Mouse (Mus musculus) layer of hippocampus, adult 2 months (tissue): ENCODE measurements around the gene Lrrtm3. TPM values are rescaled to one million over a fixed set of nuclear protein-coding genes. Genes with fewer than 3 reads are reported as not detected.
A peak's percentile ranks its signal among the peaks of the same experiment; 100 is the strongest.

Source experiments
- DNase-seq, 2 experiments: peaks; one replicate each; pipeline ENCODE4 v3.0.0; 2022; ENCODE audit warnings: low spot score in 2 of 2
- H3K27ac ChIP-seq: fragments of 200-600 bp; 2 replicates; pipeline ENCODE4 v1.8.1; 2022
- H3K4me3 ChIP-seq: fragments of 200-600 bp; 2 replicates; pipeline ENCODE4 v1.8.1; 2022; ENCODE audit warnings: mild to moderate bottlenecking
- CTCF ChIP-seq: fragments of 200-600 bp; conservative IDR thresholded peaks from 2 replicates; pipeline ENCODE4 v1.8.1; 2022; ENCODE audit warnings: antibody characterized with exemption, mild to moderate bottlenecking, moderate library complexity
- long read RNA-seq, 2 experiments: library from polyadenylated mRNA; stranded (forward); transcript quantifications; one replicate each; pipeline ENCODE4 v2.0.0; 2021; ENCODE audit warnings: borderline mapping rate in 2 of 2
- total RNA-seq, 2 experiments: library from RNA; stranded (reverse); gene quantifications; 2 replicates each; pipeline ENCODE4 v1.2.3; 2021

Gene Lrrtm3
- total RNA-seq, result 10 to 100 TPM; 18.2 to 21.1 TPM
- long read RNA-seq, experiment 1, transcript Lrrtm3-201 (3 exons, 3,896 nt), result major isoform, 15 of 17 reads
- long read RNA-seq, experiment 1, partial matches to known transcripts, result 2 of 17 reads
- long read RNA-seq, experiment 1, other reads (novel, unspliced or antisense), result 0 of 17 reads
- long read RNA-seq, experiment 2, transcript Lrrtm3-201 (3 exons, 3,896 nt), result major isoform, 16 of 21 reads
- long read RNA-seq, experiment 2, partial matches to known transcripts, result 3 of 21 reads
- long read RNA-seq, experiment 2, other reads (novel, unspliced or antisense), result 2 of 21 reads

GRCm38 (mm10) chr10:64089680-64090460 is at the start of gene Lrrtm3:
Gene Lrrtm3 (minus strand): TSS chr10:64090277.
- H3K27ac ChIP-seq, result peak within 1 kb of the TSS; percentile 89
- TF ChIP-seq CTCF, result peak; percentile 76
- peak; percentile 72 to 82 for DNase-seq
- H3K4me3 ChIP-seq, result peak within 1 kb of the TSS; percentile 66

DNA sequence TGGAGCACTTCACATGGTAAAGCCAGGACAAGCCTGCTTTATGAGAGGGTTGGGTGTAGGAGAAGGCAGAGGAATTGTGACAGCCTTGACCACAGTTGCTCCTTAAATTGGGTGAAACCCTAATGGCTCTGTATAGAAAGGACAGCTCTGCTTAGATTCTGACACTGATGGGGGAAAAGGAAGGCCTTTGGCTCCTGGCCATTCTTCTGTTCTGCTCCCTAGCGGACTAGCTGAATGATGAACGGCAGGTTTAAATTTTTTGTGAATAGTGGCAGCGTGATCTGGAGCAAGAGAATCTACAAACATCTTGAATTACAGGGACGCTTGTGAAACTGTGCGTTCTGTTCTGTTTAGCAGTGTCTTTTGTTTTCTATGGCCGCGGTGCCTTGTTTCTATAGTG is 45.4 kb upstream of the Lrrtm3 start:
- H3K4me3 ChIP-seq, result no peak overlapping the region
- DNase-seq, result no peak
- no peak overlapping the region for H3K27ac ChIP-seq
- TF ChIP-seq CTCF, result no peak; the same call in 1 of the 2 replicates

GRCm38 (mm10) chr10:64133461-64133860 is 43.4 kb upstream of the Lrrtm3 start:
- no peak for TF ChIP-seq CTCF
- Histone ChIP-seq H3K4me3 (no peak overlapping the region), H3K27ac (no peak overlapping the region)
- no peak for DNase-seq

DNA sequence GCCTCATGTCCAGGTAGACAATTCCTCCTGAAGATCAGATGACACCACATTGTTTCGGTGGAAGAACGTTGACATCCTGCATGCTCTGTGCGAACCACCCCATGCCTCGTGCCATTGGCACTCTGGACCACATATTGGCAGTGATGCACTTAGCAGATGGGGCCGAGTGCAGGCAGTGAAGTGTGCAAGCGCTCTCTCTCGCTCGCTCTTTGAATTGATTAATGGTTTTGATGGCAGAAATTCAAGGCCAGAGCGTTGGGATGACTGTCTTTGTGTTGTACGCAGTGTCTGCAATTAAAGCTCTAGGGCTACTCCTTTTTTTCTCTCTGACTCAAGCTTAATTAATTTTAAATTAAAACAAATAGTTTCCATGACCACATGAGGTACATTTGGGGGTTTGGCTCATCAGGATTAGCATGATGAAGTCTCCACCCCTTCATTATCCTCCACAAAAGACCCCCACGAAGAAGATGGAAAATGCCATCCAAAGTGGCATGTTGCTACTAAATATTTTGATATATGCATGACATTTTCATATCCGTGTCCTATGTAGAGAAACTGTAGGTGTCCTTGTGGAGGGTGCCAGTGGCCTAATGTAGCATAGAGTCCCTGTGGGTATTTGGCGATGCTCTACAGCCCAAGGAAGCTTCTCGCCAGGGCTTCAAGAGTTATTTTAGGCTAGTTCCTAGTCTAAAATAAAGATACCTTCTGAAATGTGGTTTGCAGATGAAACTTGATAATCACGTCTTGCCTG is 40.5 kb upstream of the Lrrtm3 start:
- no peak for TF ChIP-seq CTCF
- DNase-seq, result peak in 1 of 2 experiments; percentile 4
- Histone ChIP-seq H3K27ac (no peak overlapping the region), H3K4me3 (no peak overlapping the region)

DNA sequence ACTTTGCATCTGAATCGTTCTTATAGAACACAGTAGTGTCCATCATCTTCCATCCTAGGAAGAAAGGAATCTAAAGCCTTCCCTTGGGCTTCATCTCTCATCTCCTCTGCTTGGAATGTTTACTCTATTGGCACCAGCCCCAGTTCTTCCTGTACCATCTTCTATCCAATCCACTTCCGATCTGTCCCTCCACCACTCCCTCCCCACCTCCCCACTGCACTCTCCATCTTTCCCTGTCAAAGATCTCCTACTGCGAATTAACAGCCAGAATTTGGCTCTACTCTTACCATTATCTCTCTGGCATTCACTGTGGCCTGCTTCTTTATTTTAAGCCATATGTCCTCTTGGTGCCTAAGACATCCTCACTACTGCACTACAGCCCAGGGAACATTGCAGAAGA is 28.8 kb upstream of the Lrrtm3 start:
- no peak overlapping the region for H3K4me3 ChIP-seq
- H3K27ac ChIP-seq, result no peak overlapping the region
- DNase-seq, result no peak
- no peak for TF ChIP-seq CTCF

DNA sequence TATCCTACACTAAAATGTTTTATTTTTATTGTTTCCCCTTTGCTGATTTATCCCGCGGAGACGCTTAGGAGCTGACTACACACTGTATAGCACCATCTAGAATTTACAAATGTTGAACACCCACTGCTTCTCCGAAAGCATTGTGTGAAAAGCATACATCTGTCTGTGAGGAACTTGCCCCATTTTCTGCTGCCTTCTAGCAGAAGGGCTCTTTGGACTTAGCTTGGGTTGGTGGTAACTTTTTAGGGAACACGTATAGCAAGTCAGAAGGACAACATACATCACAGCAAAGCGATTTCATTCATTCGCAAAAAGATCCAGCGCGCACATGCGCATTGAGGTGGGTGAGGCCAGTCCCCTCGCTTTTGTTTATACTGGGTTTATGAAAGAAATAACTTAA is 25.2 kb upstream of the Lrrtm3 start:
- Histone ChIP-seq H3K4me3 (no peak overlapping the region), H3K27ac (no peak overlapping the region)
- no peak for TF ChIP-seq CTCF
- no peak for DNase-seq

DNA sequence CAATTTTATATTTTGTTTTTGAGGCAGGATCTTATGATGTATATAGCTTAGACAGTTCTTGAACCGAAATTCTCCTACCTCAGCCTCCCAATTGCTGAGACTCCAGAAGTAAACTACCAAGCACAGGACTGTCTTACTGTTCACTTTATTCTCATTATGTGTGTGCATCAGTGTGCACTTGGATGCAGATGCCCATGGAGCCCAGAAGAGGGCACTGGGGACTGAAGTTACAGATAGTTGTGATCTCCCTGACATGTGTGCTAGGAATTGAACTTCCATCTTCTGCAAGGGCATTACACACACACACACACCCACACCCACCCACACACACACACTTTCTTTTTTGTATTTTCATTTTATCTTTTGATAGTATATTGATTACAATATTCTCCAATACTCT is 6.5 kb upstream of the Lrrtm3 start:
- no peak overlapping the region for H3K4me3 ChIP-seq
- DNase-seq, result no peak
- no peak overlapping the region for H3K27ac ChIP-seq
- TF ChIP-seq CTCF, result peak; percentile 53

DNA sequence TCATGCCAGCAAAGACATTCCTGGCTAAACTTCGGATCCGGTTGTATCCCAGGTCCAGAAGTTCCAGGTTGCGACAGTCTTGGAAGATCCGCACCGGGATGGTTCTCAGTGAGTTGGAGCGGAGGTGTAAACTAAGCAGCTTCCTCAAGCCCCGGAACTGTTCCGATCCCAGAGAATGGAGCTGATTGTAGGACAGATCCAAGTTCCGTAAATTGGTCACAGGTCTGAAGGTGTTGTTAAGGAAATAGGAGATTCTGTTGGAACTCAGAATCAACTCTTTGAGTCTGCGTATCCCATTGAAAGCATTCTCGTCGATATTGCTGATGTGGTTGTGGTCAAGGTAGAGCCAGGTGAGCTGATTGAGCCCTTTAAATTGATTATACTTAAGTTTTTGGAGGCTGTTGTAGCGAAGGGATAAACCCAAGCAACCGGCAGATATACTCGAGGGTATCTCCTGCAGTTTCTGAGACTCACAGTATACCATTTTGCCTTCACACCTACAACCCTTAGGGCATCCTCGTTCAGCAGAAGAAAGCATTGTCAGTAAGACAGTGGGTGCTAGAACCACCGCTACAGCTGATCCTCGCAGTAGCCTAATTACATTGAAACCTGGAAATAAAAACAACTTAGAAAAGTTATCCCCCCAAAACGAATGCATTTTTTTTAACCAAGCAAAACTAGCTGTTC is 1.2 kb downstream of the Lrrtm3 start:
- no peak for DNase-seq
- Histone ChIP-seq H3K4me3 (peak overlapping the region; percentile 66), H3K27ac (peak overlapping the region; percentile 89)
- TF ChIP-seq CTCF, result no peak

DNA sequence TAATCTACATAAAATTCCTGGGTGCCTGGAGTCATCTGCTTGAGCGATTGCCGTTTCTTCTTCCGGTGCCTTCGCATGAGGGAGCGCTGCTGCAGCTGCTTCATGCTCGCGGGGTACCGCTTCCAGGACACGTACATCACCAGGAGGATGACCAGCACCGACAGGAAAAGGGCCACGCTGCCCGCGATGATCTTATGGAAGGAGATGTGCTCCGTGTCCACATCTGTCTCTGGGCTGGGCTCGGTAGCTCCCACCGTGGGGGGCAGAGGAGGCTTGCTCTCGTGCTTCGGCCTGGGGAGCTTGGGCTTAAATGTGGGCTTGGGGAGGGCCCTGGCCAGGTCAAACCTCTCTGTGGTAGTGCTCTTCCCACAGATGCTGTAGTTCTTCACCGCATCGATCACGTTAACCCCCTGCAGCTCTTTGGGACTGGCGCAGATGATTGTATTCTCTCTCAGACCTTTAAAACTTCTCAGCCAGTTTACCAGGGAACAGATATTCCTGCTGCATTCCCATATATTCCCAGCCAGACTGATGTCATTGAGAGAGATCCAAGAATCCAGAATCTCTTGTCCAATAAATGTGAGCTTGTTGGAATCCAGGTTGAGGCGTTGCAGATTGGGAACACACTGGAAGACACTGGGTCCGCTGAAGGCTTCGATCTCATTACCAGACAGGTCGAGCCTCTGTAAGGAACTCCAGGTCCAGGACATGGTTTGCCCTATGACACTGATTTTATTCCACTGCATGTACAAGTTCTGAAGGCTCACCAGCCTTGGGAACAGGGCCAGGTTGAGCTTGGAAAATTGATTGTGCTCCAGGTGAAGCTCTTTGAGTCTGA is 1.9 kb downstream of the Lrrtm3 start:
- H3K4me3 ChIP-seq, result peak overlapping the region; percentile 66
- no peak for TF ChIP-seq CTCF
- H3K27ac ChIP-seq, result peak overlapping the region; percentile 89
- DNase-seq, result no peak

GRCm38 (mm10) chr10:64087521-64087920 is 2.6 kb downstream of the Lrrtm3 start:
- Histone ChIP-seq H3K4me3 (peak overlapping the region; percentile 66), H3K27ac (peak overlapping the region; percentile 89)
- no peak for DNase-seq
- no peak for TF ChIP-seq CTCF

DNA sequence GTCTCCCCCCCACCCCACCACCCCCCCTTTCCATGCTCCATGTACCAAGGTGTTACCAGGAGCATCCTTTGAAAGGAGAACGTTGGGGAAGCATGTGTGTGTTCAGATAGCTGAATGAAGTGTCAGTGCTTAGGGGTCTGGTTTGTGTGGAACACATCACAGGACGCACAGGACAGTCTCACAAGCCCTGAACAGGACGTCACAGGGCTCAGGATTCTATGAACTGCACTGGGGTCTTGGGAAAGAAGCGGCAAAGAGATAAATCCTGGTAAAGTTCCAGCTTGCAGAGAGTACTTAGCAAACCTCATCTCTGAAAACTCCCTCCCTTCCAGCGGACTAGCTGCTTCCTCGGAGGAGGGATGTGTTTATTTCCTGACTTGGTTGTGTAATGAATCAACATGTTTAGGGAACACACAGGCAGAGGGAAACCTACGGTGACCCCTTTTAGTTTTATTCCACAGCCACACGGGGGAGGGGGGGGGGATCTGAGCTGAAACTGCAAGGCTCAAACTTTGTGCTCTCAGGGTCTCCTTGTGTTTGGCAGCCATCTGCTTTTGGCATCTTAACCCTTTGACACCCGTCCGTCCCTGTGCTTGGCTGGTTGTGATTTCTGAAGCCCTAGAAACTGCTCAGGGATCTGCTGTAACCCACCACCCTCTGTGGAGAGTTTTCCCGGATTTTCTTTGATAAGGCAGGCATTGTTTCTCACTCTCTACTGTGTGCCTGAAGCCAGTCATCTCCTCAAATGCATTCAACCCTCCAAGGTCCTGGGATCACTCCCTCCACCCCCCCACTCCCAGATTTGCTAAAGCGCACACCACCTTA is 3.3 kb downstream of the Lrrtm3 start:
- peak overlapping the region; percentile 89 for H3K27ac ChIP-seq
- no peak for DNase-seq
- H3K4me3 ChIP-seq, result peak overlapping the region; percentile 66
- no peak for TF ChIP-seq CTCF
